Mouse (Mus musculus) brain, embryonic 14.5 days (tissue): ENCODE measurements around the gene 1700003F12Rik. TPM values are rescaled to one million over a fixed set of nuclear protein-coding genes. Genes with fewer than 3 reads are reported as not detected.

Experiments used
- DNase-seq: peaks from one replicate; pipeline ENCODE4 v3.0.0-alpha.2; 2011; ENCODE audit warnings: low read depth
- CTCF ChIP-seq: fragments of 200-500 bp; IDR thresholded peaks from 2 replicates; pipeline ENCODE4 v1.5.1; 2012; ENCODE audit warnings: inconsistent platforms, mild to moderate bottlenecking, moderate library complexity, borderline replicate concordance; ENCODE audit not compliant: insufficient read depth, insufficient read length; ENCODE audit errors: extremely low read depth
- POLR2A ChIP-seq: fragments of 200-500 bp; IDR thresholded peaks from 2 replicates; pipeline ENCODE4 v1.6.1; 2012; ENCODE audit warnings: mild to moderate bottlenecking, inconsistent platforms, borderline replicate concordance; ENCODE audit not compliant: poor library complexity, insufficient read depth, insufficient read length, severe bottlenecking; ENCODE audit errors: extremely low read depth
- polyA plus RNA-seq: library from polyadenylated mRNA; depleted of rRNA; stranded (reverse); fragments of >200 nt; gene quantifications from 2 replicates; pipeline ENCODE4 v1.2.3, GENCODE M21; 2012

1700003F12Rik gene
- polyA plus RNA-seq, 1 experiment: 0.40 TPM

GRCm38 (mm10) chr2:154534704-154535270, 12.1 kb upstream of the 1700003F12Rik start:
- DNase-seq: no peak
- TF ChIP-seq POLR2A (no peak), CTCF (no peak)

- peak; percentile 81 for DNase-seq
- TF ChIP-seq CTCF (no peak), POLR2A (no peak)
These were observed 8.6 kb upstream of the 1700003F12Rik start for GRCm38 (mm10) chr2:154538310-154538709.

- DNase-seq: peak; percentile 79
- TF ChIP-seq POLR2A (no peak), CTCF (no peak)
These were observed 8.2 kb upstream of the 1700003F12Rik start for GRCm38 (mm10) chr2:154538710-154539109.

GRCm38 (mm10) chr2:154539720-154540119, 7.2 kb upstream of the 1700003F12Rik start:
- peak; percentile 79 for DNase-seq
- TF ChIP-seq POLR2A: no peak
- peak; percentile 66; the same call in 1 of the 2 replicates for TF ChIP-seq CTCF

GRCm38 (mm10) chr2:154541630-154542029, 5.3 kb upstream of the 1700003F12Rik start:
- DNase-seq: no peak
- TF ChIP-seq POLR2A (no peak), CTCF (no peak)

- no peak for TF ChIP-seq CTCF
- no peak for TF ChIP-seq POLR2A
- DNase-seq: peak; percentile 93
These were observed 3.1 kb upstream of the 1700003F12Rik start for GRCm38 (mm10) chr2:154543567-154544347.

- no peak for DNase-seq
- TF ChIP-seq CTCF (no peak), POLR2A (no peak)
These were observed 1.8 kb downstream of the 1700003F12Rik start for GRCm38 (mm10) chr2:154548688-154549087.

- TF ChIP-seq POLR2A: no peak
- no peak for TF ChIP-seq CTCF
These were observed 2.4 kb downstream of the 1700003F12Rik start for GRCm38 (mm10) chr2:154549127-154549885.

GRCm38 (mm10) chr2:154549886-154550189, 3.0 kb downstream of the 1700003F12Rik start:
- DNase-seq: no peak
- 0 out of 2 replicates have a peak, but pooled peaks have one; percentile 14 for TF ChIP-seq CTCF
- no peak for TF ChIP-seq POLR2A

More at GRCm38 (mm10) chr2:154549127-154549885, 2.4 kb downstream of the 1700003F12Rik start:
- peak; percentile 91 for DNase-seq

GRCm38 (mm10) chr2:154550937-154551336, 4.1 kb downstream of the 1700003F12Rik start:
- TF ChIP-seq POLR2A (no peak), CTCF (no peak)
- DNase-seq: peak; percentile 56

- TF ChIP-seq CTCF (no peak), POLR2A (no peak)
- no peak for DNase-seq
These were observed 4.6 kb downstream of the 1700003F12Rik start, which contains the start of gene Actl10 for GRCm38 (mm10) chr2:154551476-154551875. Gene Actl10, plus strand, starts transcription at chr2:154551776.

GRCm38 (mm10) chr2:154551927-154552326, 5.0 kb downstream of the 1700003F12Rik start:
- DNase-seq: peak; percentile 59
- no peak for TF ChIP-seq CTCF
- TF ChIP-seq POLR2A: no peak

- TF ChIP-seq POLR2A: no peak
- peak; percentile 66 for TF ChIP-seq CTCF
These were observed 5.6 kb downstream of the 1700003F12Rik start for GRCm38 (mm10) chr2:154552424-154552907.

More at GRCm38 (mm10) chr2:154552424-154552907, 5.6 kb downstream of the 1700003F12Rik start:
- peak; percentile 92 for DNase-seq
